Mouse (Mus musculus): ENCODE measurements at regions not wholly inside any gene's neighbourhood (a gene's known extent, or its start where the extent isn't known, plus 50 kb on each side); places are given as distances from the start of the nearest gene placed in this dataset.

GRCm38 (mm10) chr3:37903021-37903420 is 178.7 kb upstream of the Gm5148 start:
- Histone ChIP-seq H3K36me3 (no peaks in the 10 kb centered on the region), H3K4me3 (no peak overlapping the region), H3K27ac (no peak overlapping the region), H3K9ac (no peak overlapping the region), H3K4me2 (no peak overlapping the region), H3K27me3 (no peaks in the 10 kb centered on the region), H3K4me1 (peaks cover 29% of the 10 kb centered on the region), H3K9me3 (no peaks in the 10 kb centered on the region)
- 88% methylated on average over 4 of the region's 4 CpGs for WGBS
- no peak for ATAC-seq (ENCODE audit: borderline replicate concordance, extremely low read depth, low FRiP score, low TSS enrichment)

GRCm38 (mm10) chr3:37897392-37897791 is 173.1 kb upstream of the Gm5148 start:
- no peaks in the 10 kb centered on the region for H3K36me3 ChIP-seq
- H3K27me3 ChIP-seq, result no peaks in the 10 kb centered on the region
- ATAC-seq (ENCODE audit: borderline replicate concordance, extremely low read depth, low FRiP score, low TSS enrichment), result no peak
- peaks cover 3% of the 10 kb centered on the region; the same call in 1 of the 2 replicates for H3K9me3 ChIP-seq
- 36% methylated on average over 3 of the region's 3 CpGs for WGBS
- no peak overlapping the region for H3K4me3 ChIP-seq
- no peak overlapping the region for H3K4me2 ChIP-seq
- peak overlapping the region; percentile 74; the same call in 1 of the 2 replicates for H3K27ac ChIP-seq
- H3K4me1 ChIP-seq, result peaks cover 25% of the 10 kb centered on the region
- no peak overlapping the region for H3K9ac ChIP-seq

- Histone ChIP-seq H3K4me3 (peak overlapping the region; percentile 22; the same call in 1 of the 2 replicates), H3K27ac (peak overlapping the region; percentile 74)
- peak; percentile 73; the same call in 1 of the 2 replicates for ATAC-seq (ENCODE audit: borderline replicate concordance, extremely low read depth, low FRiP score, low TSS enrichment)
Measured at GRCm38 (mm10) chr3:37896821-37897311, 172.6 kb upstream of the Gm5148 start.

GRCm38 (mm10) chr3:37894599-37894998 is 170.3 kb upstream of the Gm5148 start:
- peak overlapping the region; percentile 51; the same call in 1 of the 2 replicates for H3K27ac ChIP-seq
- 28% methylated on average over 2 of the region's 2 CpGs for WGBS
- no peak overlapping the region for H3K4me2 ChIP-seq

More at GRCm38 (mm10) chr3:37896821-37897311, 172.6 kb upstream of the Gm5148 start:
- WGBS, result 4% methylated on average over 17 of the region's 17 CpGs
- Histone ChIP-seq H3K9ac (peak overlapping the region; percentile 4; the same call in 1 of the 2 replicates), H3K9me3 (peaks cover 3% of the 10 kb centered on the region; the same call in 1 of the 2 replicates), H3K36me3 (no peaks in the 10 kb centered on the region), H3K4me2 (peak overlapping the region; percentile 49), H3K27me3 (no peaks in the 10 kb centered on the region), H3K4me1 (peaks cover 25% of the 10 kb centered on the region)

GRCm38 (mm10) chr3:37890202-37890601 is 165.9 kb upstream of the Gm5148 start:
- WGBS, result 77% methylated on average over 1 of the region's 1 CpGs
- no peak for ATAC-seq (ENCODE audit: borderline replicate concordance, extremely low read depth, low FRiP score, low TSS enrichment)

More at GRCm38 (mm10) chr3:37894599-37894998, 170.3 kb upstream of the Gm5148 start:
- no peaks in the 10 kb centered on the region for H3K36me3 ChIP-seq
- peaks cover 25% of the 10 kb centered on the region for H3K4me1 ChIP-seq
- no peak overlapping the region for H3K4me3 ChIP-seq
- ATAC-seq (ENCODE audit: borderline replicate concordance, extremely low read depth, low FRiP score, low TSS enrichment), result no peak
- no peak overlapping the region for H3K9ac ChIP-seq
- H3K27me3 ChIP-seq, result no peaks in the 10 kb centered on the region
- H3K9me3 ChIP-seq, result peaks cover 3% of the 10 kb centered on the region; the same call in 1 of the 2 replicates

GRCm38 (mm10) chr3:37888455-37888854 is 164.2 kb upstream of the Gm5148 start:
- Histone ChIP-seq H3K4me1 (peaks cover 18% of the 10 kb centered on the region; the same call in 1 of the 2 replicates), H3K27me3 (no peaks in the 10 kb centered on the region), H3K4me2 (no peak overlapping the region), H3K9ac (no peak overlapping the region), H3K9me3 (peaks cover 3% of the 10 kb centered on the region; the same call in 1 of the 2 replicates), H3K4me3 (no peak overlapping the region), H3K36me3 (no peaks in the 10 kb centered on the region), H3K27ac (no peak overlapping the region)
- 0 out of 2 replicates have a peak, but pooled peaks have one; percentile 27 for ATAC-seq (ENCODE audit: borderline replicate concordance, extremely low read depth, low FRiP score, low TSS enrichment)
- WGBS, result 9% methylated on average over 6 of the region's 6 CpGs

More at GRCm38 (mm10) chr3:37890202-37890601, 165.9 kb upstream of the Gm5148 start:
- H3K36me3 ChIP-seq, result no peaks in the 10 kb centered on the region
- no peak overlapping the region for H3K4me2 ChIP-seq
- no peak overlapping the region for H3K27ac ChIP-seq
- H3K27me3 ChIP-seq, result no peaks in the 10 kb centered on the region
- H3K4me1 ChIP-seq, result peaks cover 27% of the 10 kb centered on the region
- peaks cover 3% of the 10 kb centered on the region; the same call in 1 of the 2 replicates for H3K9me3 ChIP-seq
- H3K4me3 ChIP-seq, result no peak overlapping the region
- H3K9ac ChIP-seq, result no peak overlapping the region

GRCm38 (mm10) chr3:37887711-37888110 is 163.4 kb upstream of the Gm5148 start:
- H3K9me3 ChIP-seq, result peaks cover 3% of the 10 kb centered on the region; the same call in 1 of the 2 replicates
- H3K4me2 ChIP-seq, result no peak overlapping the region
- H3K4me1 ChIP-seq, result peaks cover 18% of the 10 kb centered on the region; the same call in 1 of the 2 replicates
- H3K4me3 ChIP-seq, result no peak overlapping the region
- ATAC-seq (ENCODE audit: borderline replicate concordance, extremely low read depth, low FRiP score, low TSS enrichment), result no peak
- H3K9ac ChIP-seq, result no peak overlapping the region
- WGBS, result 80% methylated on average over 3 of the region's 3 CpGs
- H3K36me3 ChIP-seq, result no peaks in the 10 kb centered on the region
- no peaks in the 10 kb centered on the region for H3K27me3 ChIP-seq
- no peak overlapping the region for H3K27ac ChIP-seq

- Histone ChIP-seq H3K27ac (no peak overlapping the region), H3K27me3 (no peaks in the 10 kb centered on the region), H3K9me3 (no peaks in the 10 kb centered on the region), H3K9ac (no peak overlapping the region), H3K4me1 (peaks cover 18% of the 10 kb centered on the region; the same call in 1 of the 2 replicates), H3K36me3 (no peaks in the 10 kb centered on the region), H3K4me2 (no peak overlapping the region), H3K4me3 (no peak overlapping the region)
- 81% methylated on average over 3 of the region's 3 CpGs for WGBS
- ATAC-seq (ENCODE audit: borderline replicate concordance, extremely low read depth, low FRiP score, low TSS enrichment), result no peak
Measured at GRCm38 (mm10) chr3:37886705-37887454, 162.6 kb upstream of the Gm5148 start.

GRCm38 (mm10) chr3:37885776-37886175 is 161.5 kb upstream of the Gm5148 start:
- no peak overlapping the region for H3K27ac ChIP-seq
- H3K9ac ChIP-seq, result no peak overlapping the region
- ATAC-seq (ENCODE audit: borderline replicate concordance, extremely low read depth, low FRiP score, low TSS enrichment), result no peak
- H3K9me3 ChIP-seq, result no peaks in the 10 kb centered on the region
- no peaks in the 10 kb centered on the region for H3K27me3 ChIP-seq
- H3K4me3 ChIP-seq, result no peak overlapping the region
- H3K4me2 ChIP-seq, result no peak overlapping the region
- H3K4me1 ChIP-seq, result peaks cover 18% of the 10 kb centered on the region; the same call in 1 of the 2 replicates
- no peaks in the 10 kb centered on the region for H3K36me3 ChIP-seq
- WGBS, result 91% methylated on average over 6 of the region's 6 CpGs

- ATAC-seq (ENCODE audit: borderline replicate concordance, extremely low read depth, low FRiP score, low TSS enrichment), result no peak
- no peaks in the 10 kb centered on the region for H3K9me3 ChIP-seq
- no peaks in the 10 kb centered on the region for H3K27me3 ChIP-seq
- H3K27ac ChIP-seq, result no peak overlapping the region
- H3K9ac ChIP-seq, result no peak overlapping the region
- WGBS, result 73% methylated on average over 5 of the region's 5 CpGs
- no peaks in the 10 kb centered on the region for H3K4me1 ChIP-seq
- no peak overlapping the region for H3K4me2 ChIP-seq
- no peak overlapping the region for H3K4me3 ChIP-seq
- no peaks in the 10 kb centered on the region for H3K36me3 ChIP-seq
Measured at GRCm38 (mm10) chr3:37882417-37882816, 158.1 kb upstream of the Gm5148 start.

GRCm38 (mm10) chr3:37881016-37881415 is 156.7 kb upstream of the Gm5148 start:
- H3K4me1 ChIP-seq, result 0 out of 2 replicates have a peak, but pooled peaks cover 4% of the 10 kb centered on the region
- WGBS, result 79% methylated on average over 2 of the region's 2 CpGs
- H3K27ac ChIP-seq, result no peak overlapping the region
- H3K4me3 ChIP-seq, result no peak overlapping the region
- no peak for ATAC-seq (ENCODE audit: borderline replicate concordance, extremely low read depth, low FRiP score, low TSS enrichment)
- H3K9ac ChIP-seq, result no peak overlapping the region
- H3K4me2 ChIP-seq, result no peak overlapping the region
- H3K27me3 ChIP-seq, result no peaks in the 10 kb centered on the region
- H3K36me3 ChIP-seq, result no peaks in the 10 kb centered on the region
- no peaks in the 10 kb centered on the region for H3K9me3 ChIP-seq

GRCm38 (mm10) chr3:37879056-37879455 is 154.8 kb upstream of the Gm5148 start:
- no peaks in the 10 kb centered on the region for H3K36me3 ChIP-seq
- H3K4me2 ChIP-seq, result no peak overlapping the region
- 68% methylated on average over 6 of the region's 6 CpGs for WGBS
- no peak overlapping the region for H3K4me3 ChIP-seq
- ATAC-seq (ENCODE audit: borderline replicate concordance, extremely low read depth, low FRiP score, low TSS enrichment), result no peak
- peaks cover 21% of the 10 kb centered on the region for H3K4me1 ChIP-seq
- H3K27me3 ChIP-seq, result no peaks in the 10 kb centered on the region
- no peak overlapping the region for H3K9ac ChIP-seq
- no peaks in the 10 kb centered on the region for H3K9me3 ChIP-seq
- H3K27ac ChIP-seq, result no peak overlapping the region

Data from lung, embryonic 15.5 days (tissue).